ENCODE assay signal across 18 mouse cellular contexts in genomic region chr12:107996216-107996615, GRCm38 (mm10). TPM values are rescaled to one million over a fixed set of nuclear protein-coding genes. Genes with fewer than 3 reads are reported as not detected.
DNase-seq lines count a peak whose midpoint lies in the region; ATAC-seq lines count a peak whose summit lies in the region.
"Had no signal": no experiment of that assay in that cellular context is flagged by ENCODE, and none has a peak within 500 bp of the region (broad histone marks: within the 10 kb centered on the region; RNA-seq: fewer than 3 reads in every experiment).

No protein-coding gene starts in this region.

- intact Hi-C loops in left cerebral cortex, postnatal 25 days (cut with DNase I): loop anchor here (10.0 kb wide), 3 partner anchors 901 to 1721 kb away; no protein-coding TSS in a partner anchor

- H3K4me3 ChIP-seq in forebrain, embryonic 12.5 days (replicated peaks): no peak overlapping the region
- H3K4me3 ChIP-seq in forebrain, embryonic 11.5 days (ENCODE audit: low read depth, low read length): no peak overlapping the region
- no peak overlapping the region for H3K4me3 ChIP-seq in midbrain, embryonic 14.5 days (replicated peaks; ENCODE audit: low read depth, low read length)
- no peak overlapping the region for H3K4me3 ChIP-seq in midbrain, embryonic 10.5 days
- H3K4me3 ChIP-seq in embryonic facial prominence, embryonic 14.5 days (ENCODE audit: low read depth, low read length): no peak overlapping the region
- no peak overlapping the region for H3K4me3 ChIP-seq in midbrain, embryonic 16.5 days (ENCODE audit: low read depth, low read length)
- H3K4me3 ChIP-seq: heart, embryonic 12.5 days; stomach, embryonic 15.5 days had no signal

- no peaks in the 10 kb centered on the region for H3K36me3 ChIP-seq in forebrain, embryonic 12.5 days (replicated peaks)
- no peaks in the 10 kb centered on the region for H3K36me3 ChIP-seq in forebrain, embryonic 11.5 days (ENCODE audit: control insufficient read depth, insufficient read depth, low read length)
- no peaks in the 10 kb centered on the region for H3K36me3 ChIP-seq in midbrain, embryonic 14.5 days (ENCODE audit: control insufficient read depth, insufficient read depth, low read length)
- H3K36me3 ChIP-seq in midbrain, embryonic 10.5 days: no peaks in the 10 kb centered on the region
- no peaks in the 10 kb centered on the region for H3K36me3 ChIP-seq in embryonic facial prominence, embryonic 14.5 days (ENCODE audit: control insufficient read depth, insufficient read depth, low read length)
- no peaks in the 10 kb centered on the region for H3K36me3 ChIP-seq in midbrain, embryonic 16.5 days (ENCODE audit: control insufficient read depth, insufficient read depth, low read length)
- H3K36me3 ChIP-seq: heart, embryonic 12.5 days; stomach, embryonic 15.5 days had no signal

- H3K9me3 ChIP-seq in forebrain, embryonic 12.5 days: no peaks in the 10 kb centered on the region
- no peaks in the 10 kb centered on the region for H3K9me3 ChIP-seq in forebrain, embryonic 11.5 days (ENCODE audit: control insufficient read depth, low read length)
- H3K9me3 ChIP-seq in midbrain, embryonic 14.5 days (ENCODE audit: control insufficient read depth, low read length): no peaks in the 10 kb centered on the region
- H3K9me3 ChIP-seq in midbrain, embryonic 10.5 days (replicated peaks): no peaks in the 10 kb centered on the region
- no peaks in the 10 kb centered on the region for H3K9me3 ChIP-seq in embryonic facial prominence, embryonic 14.5 days (ENCODE audit: control insufficient read depth, low read length)
- no peaks in the 10 kb centered on the region for H3K9me3 ChIP-seq in midbrain, embryonic 16.5 days (replicated peaks; ENCODE audit: control insufficient read depth, low read length, poor library complexity, severe bottlenecking)
- H3K9me3 ChIP-seq: heart, embryonic 12.5 days; stomach, embryonic 15.5 days had no signal

- no peak for DNase-seq in forebrain, embryonic 11.5 days (ENCODE audit: low spot score)
- DNase-seq in midbrain, embryonic 14.5 days: peak; percentile 10
- DNase-seq in midbrain, embryonic 10.5 days (ENCODE audit: low spot score): no peak
- DNase-seq in embryonic facial prominence, embryonic 14.5 days (ENCODE audit: low spot score): no peak
- DNase-seq in left cerebral cortex, postnatal 25 days (ENCODE audit: low spot score in 2 of 2): no peak
- no peak for DNase-seq in natural killer cell, adult 2 months (ENCODE audit: low spot score in 2 of 2)
- DNase-seq: cerebellum, adult 18-20 months; heart, postnatal 36 days; kidney, adult 2 months; kidney, postnatal 25 days; left cerebral cortex, postnatal 4 days; lung, embryonic 14.5 days; retina, postnatal 1 day had no signal

- 0 out of 2 replicates have a peak overlapping the region, but pooled peaks have one; percentile 75 for H3K4me2 ChIP-seq in forebrain, embryonic 12.5 days
- no peak overlapping the region for H3K4me2 ChIP-seq in forebrain, embryonic 11.5 days (ENCODE audit: low read depth, low read length, severe bottlenecking)
- peak overlapping the region; percentile 91 for H3K4me2 ChIP-seq in midbrain, embryonic 14.5 days (ENCODE audit: low read length)
- peak overlapping the region; percentile 18 for H3K4me2 ChIP-seq in embryonic facial prominence, embryonic 14.5 days (ENCODE audit: low read depth, low read length)
- H3K4me2 ChIP-seq in midbrain, embryonic 16.5 days (ENCODE audit: low read length): peak overlapping the region; percentile 93; the same call in 1 of the 2 replicates
- H3K4me2 ChIP-seq: heart, embryonic 12.5 days; liver, embryonic 11.5 days; lung, embryonic 14.5 days; stomach, embryonic 15.5 days had no signal

- 0 out of 2 replicates have a peak, but pooled peaks cover 7% of the 10 kb centered on the region for H3K27me3 ChIP-seq in forebrain, embryonic 12.5 days
- no peaks in the 10 kb centered on the region for H3K27me3 ChIP-seq in forebrain, embryonic 11.5 days (ENCODE audit: control insufficient read depth, insufficient read depth, low read length)
- H3K27me3 ChIP-seq in midbrain, embryonic 14.5 days (ENCODE audit: control insufficient read depth, insufficient read depth, low read length): no peaks in the 10 kb centered on the region
- peaks cover 81% of the 10 kb centered on the region for H3K27me3 ChIP-seq in midbrain, embryonic 10.5 days (ENCODE audit: low read depth, poor library complexity, severe bottlenecking)
- no peaks in the 10 kb centered on the region; the same call in 1 of the 2 replicates for H3K27me3 ChIP-seq in embryonic facial prominence, embryonic 14.5 days (replicated peaks; ENCODE audit: control insufficient read depth, insufficient read depth, low read length)
- H3K27me3 ChIP-seq in midbrain, embryonic 16.5 days (ENCODE audit: control insufficient read depth, insufficient read depth, low read depth, low read length): no peaks in the 10 kb centered on the region

- no peak for ATAC-seq in forebrain, embryonic 12.5 days (ENCODE audit: low FRiP score)
- ATAC-seq in forebrain, embryonic 11.5 days (replicated peaks; ENCODE audit: low FRiP score): no peak
- no peak for ATAC-seq in midbrain, embryonic 14.5 days (ENCODE audit: low FRiP score, low TSS enrichment)
- ATAC-seq in embryonic facial prominence, embryonic 14.5 days (ENCODE audit: low read depth): no peak
- ATAC-seq in midbrain, embryonic 16.5 days: no peak

- H3K27ac ChIP-seq in forebrain, embryonic 12.5 days: no peak overlapping the region
- no peak overlapping the region for H3K27ac ChIP-seq in forebrain, embryonic 11.5 days (ENCODE audit: low read depth, low read length)
- 0 out of 2 replicates have a peak overlapping the region, but pooled peaks have one; percentile 14 for H3K27ac ChIP-seq in midbrain, embryonic 14.5 days (replicated peaks; ENCODE audit: low read depth, low read length)
- no peak overlapping the region for H3K27ac ChIP-seq in midbrain, embryonic 10.5 days (replicated peaks)
- no peak overlapping the region for H3K27ac ChIP-seq in embryonic facial prominence, embryonic 14.5 days (replicated peaks; ENCODE audit: low read depth, low read length)
- no peak overlapping the region; the same call in 1 of the 2 replicates for H3K27ac ChIP-seq in midbrain, embryonic 16.5 days (ENCODE audit: low read length)
- H3K27ac ChIP-seq: stomach, embryonic 15.5 days had no signal

- WGBS in forebrain, embryonic 12.5 days: 69% methylated on average over 6 of the region's 6 CpGs
- 73% methylated on average over 6 of the region's 6 CpGs for WGBS in forebrain, embryonic 11.5 days
- WGBS in midbrain, embryonic 14.5 days: 68% methylated on average over 6 of the region's 6 CpGs
- WGBS in midbrain, embryonic 10.5 days: 80% methylated on average over 6 of the region's 6 CpGs
- 48% methylated on average over 6 of the region's 6 CpGs for WGBS in embryonic facial prominence, embryonic 14.5 days
- 61% methylated on average over 6 of the region's 6 CpGs for WGBS in midbrain, embryonic 16.5 days

- peaks cover 82% of the 10 kb centered on the region for H3K4me1 ChIP-seq in forebrain, embryonic 12.5 days
- H3K4me1 ChIP-seq in forebrain, embryonic 11.5 days (replicated peaks; ENCODE audit: control insufficient read depth, insufficient read depth, low read length): peaks cover 31% of the 10 kb centered on the region
- peaks cover 58% of the 10 kb centered on the region for H3K4me1 ChIP-seq in midbrain, embryonic 14.5 days (ENCODE audit: control insufficient read depth, insufficient read depth, low read length)
- peaks cover 43% of the 10 kb centered on the region for H3K4me1 ChIP-seq in midbrain, embryonic 10.5 days
- peaks cover 43% of the 10 kb centered on the region; the same call in 1 of the 2 replicates for H3K4me1 ChIP-seq in embryonic facial prominence, embryonic 14.5 days (ENCODE audit: control insufficient read depth, insufficient read depth, low read length)
- H3K4me1 ChIP-seq in midbrain, embryonic 16.5 days (ENCODE audit: control insufficient read depth, insufficient read depth, low read length): peaks cover 39% of the 10 kb centered on the region

- 0 out of 2 replicates have a peak overlapping the region, but pooled peaks have one; percentile 4 for H3K9ac ChIP-seq in forebrain, embryonic 12.5 days
- no peak overlapping the region for H3K9ac ChIP-seq in forebrain, embryonic 11.5 days (ENCODE audit: low read length)
- no peak overlapping the region for H3K9ac ChIP-seq in midbrain, embryonic 14.5 days (replicated peaks; ENCODE audit: low read length)
- H3K9ac ChIP-seq in embryonic facial prominence, embryonic 14.5 days (ENCODE audit: low read depth, low read length): no peak overlapping the region
- peak overlapping the region; percentile 33 for H3K9ac ChIP-seq in midbrain, embryonic 16.5 days (ENCODE audit: low read depth, low read length)
- H3K9ac ChIP-seq: heart, embryonic 12.5 days; lung, embryonic 14.5 days; stomach, embryonic 15.5 days had no signal

RNA-seq across cellular contexts. Expression of gene Bcl11b, which starts 7.2 kb away (rescaled TPM):
- polyA plus RNA-seq in forebrain, embryonic 12.5 days (2016; fragmentation: Nextera tagmentation; extraction: Ambion mirVana): 46.0 and 54.4 TPM in 2 replicates
- polyA plus RNA-seq in forebrain, embryonic 11.5 days (2014; fragmentation: Nextera tagmentation; extraction: Ambion mirVana): 19.4 and 24.2 TPM in 2 replicates
- polyA plus RNA-seq in midbrain, embryonic 14.5 days (2014; fragmentation: Nextera tagmentation; extraction: Ambion mirVana): 38.4 and 43.3 TPM in 2 replicates
- 2.5 and 3.9 TPM in 2 replicates for polyA plus RNA-seq in midbrain, embryonic 10.5 days (2016; fragmentation: Nextera tagmentation; extraction: Ambion mirVana)
- 16.5 and 20.7 TPM in 2 replicates for polyA plus RNA-seq in embryonic facial prominence, embryonic 14.5 days (2014; fragmentation: Nextera tagmentation; extraction: Ambion mirVana)
- 22.6 and 23.9 TPM in 2 replicates for polyA plus RNA-seq in midbrain, embryonic 16.5 days (2015; fragmentation: Nextera tagmentation; extraction: Ambion mirVana)
- total RNA-seq in left cerebral cortex, postnatal 25 days (2021): 10 to 100 TPM; 54.4 to 71.5 TPM

Comparison
In these comparisons a context has a peak if more than half of its experiments do, and no peak if none do; other contexts are left out.
1. H3K9ac ChIP-seq: peak in forebrain, embryonic 12.5 days (single experiment) and midbrain, embryonic 16.5 days (single experiment); none in forebrain, embryonic 11.5 days (single experiment), midbrain, embryonic 14.5 days (single experiment) and embryonic facial prominence, embryonic 14.5 days (single experiment).